Mouse (Mus musculus) cortical plate, adult 2 months (tissue): ENCODE data around the gene Nr1h2. TPM values are rescaled to one million over a fixed set of nuclear protein-coding genes. Genes with fewer than 3 reads are reported as not detected.

ENCODE experiments used
- H3K27ac ChIP-seq: fragments of 200-500 bp; 2 replicates; pipeline ENCODE4 v1.5.1; 2012; ENCODE audit warnings: low read length, control low read depth, inconsistent platforms; ENCODE audit not compliant: insufficient read depth
- H3K4me1 ChIP-seq: fragments of 200-500 bp; 2 replicates; pipeline ENCODE4 v1.6.1; 2011; ENCODE audit warnings: low read length; ENCODE audit not compliant: control insufficient read depth, insufficient read depth
- H3K4me3 ChIP-seq: fragments of 200-500 bp; 2 replicates; pipeline ENCODE4 v1.5.1; 2011; ENCODE audit warnings: mild to moderate bottlenecking, low read length, control low read depth; ENCODE audit not compliant: insufficient read depth
- CTCF ChIP-seq: fragments of 200-500 bp; IDR thresholded peaks from 2 replicates; pipeline ENCODE4 v1.5.1; 2011; ENCODE audit warnings: mild to moderate bottlenecking, control low read depth, low read length; ENCODE audit not compliant: insufficient read depth; ENCODE audit errors: extremely low read depth
- POLR2A ChIP-seq: fragments of 200-500 bp; IDR thresholded peaks from 2 replicates; pipeline ENCODE4 v1.6.1; 2011; ENCODE audit warnings: mild to moderate bottlenecking, low read length, control low read depth; ENCODE audit not compliant: insufficient read depth; ENCODE audit errors: extremely low read depth
- polyA plus RNA-seq: library from polyadenylated mRNA; depleted of rRNA; stranded (reverse); fragments of >200 nt; gene quantifications from 2 replicates; pipeline ENCODE4 v1.2.3, GENCODE M21; 2012; rRNA removed

Gene Nr1h2
- polyA plus RNA-seq, result 89.5 and 89.6 TPM in 2 replicates

- 0 out of 2 replicates have a peak, but pooled peaks cover 1% of the 10 kb centered on the region for H3K4me1 ChIP-seq
- peak within 1 kb of the TSS; percentile 51; the same call in 1 of the 2 replicates for H3K27ac ChIP-seq
- H3K4me3 ChIP-seq, result peak within 1 kb of the TSS; percentile 37
- TF ChIP-seq POLR2A (peak; percentile 73; the same call in 1 of the 2 replicates), CTCF (no peak)
Measured at GRCm38 (mm10) chr7:44553826-44554225, at the start of gene Nr1h2. Gene Nr1h2, minus strand, starts transcription at chr7:44553951.

- Histone ChIP-seq H3K4me1 (no peaks in the 10 kb centered on the region), H3K27ac (no peak overlapping the region), H3K4me3 (no peak overlapping the region)
- no peak for TF ChIP-seq POLR2A
- TF ChIP-seq CTCF, result no peak
Measured at GRCm38 (mm10) chr7:44603186-44603855, 49.6 kb upstream of the Nr1h2 start.

- H3K4me1 ChIP-seq, result no peaks in the 10 kb centered on the region
- no peak overlapping the region for H3K27ac ChIP-seq
- no peak for TF ChIP-seq POLR2A
- TF ChIP-seq CTCF, result no peak
- no peak overlapping the region for H3K4me3 ChIP-seq
Measured at GRCm38 (mm10) chr7:44602443-44602842, 48.7 kb upstream of the Nr1h2 start.

- Histone ChIP-seq H3K4me3 (no peak overlapping the region), H3K27ac (no peak overlapping the region), H3K4me1 (no peaks in the 10 kb centered on the region)
- TF ChIP-seq POLR2A (no peak), CTCF (no peak)
Measured at GRCm38 (mm10) chr7:44601646-44602045, 47.9 kb upstream of the Nr1h2 start.

GRCm38 (mm10) chr7:44600691-44601262 is 47.0 kb upstream of the Nr1h2 start:
- no peak for TF ChIP-seq POLR2A
- no peak for TF ChIP-seq CTCF
- Histone ChIP-seq H3K27ac (no peak overlapping the region), H3K4me3 (no peak overlapping the region), H3K4me1 (no peaks in the 10 kb centered on the region)

- Histone ChIP-seq H3K27ac (no peak overlapping the region), H3K4me1 (0 out of 2 replicates have a peak, but pooled peaks cover 1% of the 10 kb centered on the region), H3K4me3 (no peak overlapping the region)
- TF ChIP-seq POLR2A (no peak), CTCF (no peak)
Measured at GRCm38 (mm10) chr7:44598336-44598735, 44.6 kb upstream of the Nr1h2 start.

- H3K4me1 ChIP-seq, result 0 out of 2 replicates have a peak, but pooled peaks cover 1% of the 10 kb centered on the region
- TF ChIP-seq POLR2A, result no peak
- no peak for TF ChIP-seq CTCF
- H3K4me3 ChIP-seq, result no peak overlapping the region
- H3K27ac ChIP-seq, result no peak overlapping the region
Measured at GRCm38 (mm10) chr7:44597666-44598065, 43.9 kb upstream of the Nr1h2 start.

GRCm38 (mm10) chr7:44596996-44597538 is 43.3 kb upstream of the Nr1h2 start:
- no peak for TF ChIP-seq CTCF
- no peak for TF ChIP-seq POLR2A
- Histone ChIP-seq H3K27ac (no peak overlapping the region), H3K4me3 (no peak overlapping the region), H3K4me1 (0 out of 2 replicates have a peak, but pooled peaks cover 1% of the 10 kb centered on the region)

GRCm38 (mm10) chr7:44596051-44596450 is 42.3 kb upstream of the Nr1h2 start:
- Histone ChIP-seq H3K4me3 (no peak overlapping the region), H3K27ac (no peak overlapping the region), H3K4me1 (0 out of 2 replicates have a peak, but pooled peaks cover 1% of the 10 kb centered on the region)
- TF ChIP-seq CTCF (no peak), POLR2A (no peak)
